Mouse (Mus musculus) neutrophil, adult 59 days (primary cell): ENCODE results near the gene Aoc1. TPM values are rescaled to one million over a fixed set of nuclear protein-coding genes. Genes with fewer than 3 reads are reported as not detected.

Experiments used
- total RNA-seq, 2 experiments: library from RNA; stranded (reverse); gene quantifications; 1 replicate in 1 of 2; 2 replicates in 1 of 2; pipeline ENCODE4 v1.2.4; 2023

Gene Aoc1
- total RNA-seq, result not detected

GRCm38 (mm10) chr6:48872596-48872995, at the start of gene Aoc1:
Gene Aoc1, plus strand, starts transcription at chr6:48872896.

DNA sequence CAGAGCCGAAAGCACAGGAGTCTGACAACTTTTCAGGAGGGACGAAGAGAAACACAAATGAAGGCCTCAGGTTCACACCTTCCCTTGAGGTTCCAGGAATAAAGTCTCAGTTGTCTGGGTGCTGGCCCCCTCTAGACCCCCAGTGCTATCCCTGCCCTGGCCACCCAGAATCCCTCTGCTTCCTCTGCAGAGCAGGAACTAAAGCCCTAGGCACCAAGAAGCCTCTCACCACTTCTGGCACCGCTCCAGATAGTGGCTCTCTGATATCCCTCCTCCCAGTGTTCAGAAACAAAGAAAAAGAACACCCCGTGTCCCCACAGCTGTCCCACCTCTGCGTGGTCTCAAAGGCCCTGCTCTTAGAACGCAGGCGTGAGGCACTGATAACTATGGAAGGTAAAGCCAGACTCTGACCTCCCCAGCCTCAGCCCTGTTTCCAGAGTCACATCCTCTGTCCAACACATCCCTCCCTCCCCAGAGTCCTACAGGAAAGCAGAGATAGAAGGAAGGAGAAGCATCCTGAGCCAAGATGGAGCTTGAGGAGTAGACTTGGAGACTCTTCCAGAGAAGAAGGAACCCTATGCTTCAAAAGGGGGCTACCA, 32.2 kb upstream of the Aoc1 start, which contains the start of gene Tmem176a:
TSS of gene Tmem176a (plus strand) at position 549 of the 599 bp plus-strand sequence.

DNA sequence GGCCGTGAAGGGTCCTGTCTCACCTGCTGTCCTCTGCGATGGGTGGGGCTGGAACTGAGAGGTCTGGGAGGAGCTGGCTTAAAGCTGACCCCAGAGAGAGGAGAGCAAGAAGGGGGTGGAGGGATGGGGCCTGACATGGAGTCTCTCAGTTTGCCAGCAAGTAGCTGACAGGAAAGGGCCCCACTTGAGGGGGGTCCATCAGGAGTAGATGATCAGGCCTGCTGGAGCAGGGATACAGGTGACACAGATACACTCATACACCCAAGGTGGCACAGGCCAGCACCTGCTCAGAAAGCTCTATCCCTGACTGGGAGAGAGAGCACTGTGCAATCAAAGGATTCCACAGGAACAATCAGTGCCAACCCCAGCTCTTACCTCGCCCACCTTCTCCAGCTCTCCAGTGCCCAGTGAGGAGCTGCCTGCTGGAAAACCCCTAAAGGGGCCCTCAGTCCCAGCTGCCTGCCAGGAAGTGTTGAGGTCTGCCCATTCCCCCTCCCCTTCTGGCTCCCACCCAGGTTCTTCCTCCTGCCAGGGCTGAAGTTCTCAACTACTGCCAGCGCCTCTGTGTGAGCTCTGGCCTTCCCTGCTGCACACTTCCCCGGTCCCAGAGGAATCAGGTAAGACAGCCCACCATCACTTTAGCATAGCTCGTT, 31.6 kb upstream of the Aoc1 start, which contains the start of gene Tmem176b:
TSS of gene Tmem176b (minus strand) at position 524 of the 653 bp plus-strand sequence.

DNA sequence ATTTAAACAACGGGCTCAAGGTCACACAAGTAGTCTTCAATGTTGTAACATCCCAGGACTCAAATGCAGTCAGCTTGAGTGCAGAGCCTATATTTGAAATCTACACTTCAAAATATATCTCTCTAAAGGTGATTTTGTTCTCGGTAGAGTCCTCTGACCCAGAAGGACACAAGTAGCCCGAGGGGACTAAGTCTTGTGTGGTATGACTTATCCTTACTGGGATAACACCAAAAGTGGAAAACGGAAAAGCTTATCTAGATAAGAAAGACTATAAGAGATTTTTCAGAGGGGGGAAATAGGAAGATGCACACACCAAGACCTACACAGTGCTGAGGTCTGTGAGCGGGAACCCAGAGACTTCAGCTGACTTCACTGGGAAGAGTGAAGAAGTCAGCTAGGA, 56.9 kb downstream of the Aoc1 start, which contains the start of gene 1600015I10Rik:
TSS of gene 1600015I10Rik (plus strand) at position 301 of the 400 bp plus-strand sequence.

Other genes starting within 250 kb of the Aoc1 start
- under 1 TPM in 1 of 2 experiments, not detected in 1; 0.13 TPM for gene AI854703, start 246.1 kb upstream of the Aoc1 start, total RNA-seq
- under 1 TPM; 0.26 to 0.31 TPM for gene Gimap8, start 225.7 kb upstream of the Aoc1 start, total RNA-seq
- 1 to 10 TPM; 3.6 to 4.9 TPM for gene Gimap9, start 196.8 kb upstream of the Aoc1 start, total RNA-seq
- under 1 TPM; 0.66 to 0.95 TPM for gene Gimap4, start 188.3 kb upstream of the Aoc1 start, total RNA-seq
- gene Gimap6, start 164.7 kb upstream of the Aoc1 start, total RNA-seq, result 1 to 10 TPM; 5.0 to 5.9 TPM
- gene Gm28053, start 154.3 kb upstream of the Aoc1 start, total RNA-seq, result not detected
- under 1 TPM in 1 of 2 experiments, not detected in 1; 0.56 TPM for gene Gimap7, start 154.3 kb upstream of the Aoc1 start, total RNA-seq
- 1 to 10 TPM in 1 of 2 experiments, under 1 TPM in 1; 0.93 to 1.1 TPM for gene Gimap1, start 133.8 kb upstream of the Aoc1 start, total RNA-seq
- gene Gimap5, start 126.7 kb upstream of the Aoc1 start, total RNA-seq, result 1 to 10 TPM; 1.1 to 1.4 TPM
- 1 to 10 TPM in 1 of 2 experiments, under 1 TPM in 1; 0.89 to 1.3 TPM for gene Gimap3, start 102.0 kb upstream of the Aoc1 start, total RNA-seq
- gene Tmem176a, start 32.0 kb upstream of the Aoc1 start, total RNA-seq, result 10 to 100 TPM in 1 of 2 experiments, 1 to 10 TPM in 1; 8.1 to 19.0 TPM
- 10 to 100 TPM; 19.5 to 23.8 TPM for gene Tmem176b, start 31.4 kb upstream of the Aoc1 start, total RNA-seq
- under 1 TPM in 1 of 2 experiments, not detected in 1; 0.13 TPM for gene 1600015I10Rik, start 57.0 kb downstream of the Aoc1 start, total RNA-seq
- gene Doxl2, start 102.1 kb downstream of the Aoc1 start, total RNA-seq, result not detected
- gene Svs1, start 114.0 kb downstream of the Aoc1 start, total RNA-seq, result not detected
- under 1 TPM; 0.42 to 0.84 TPM for gene Gpnmb, start 163.7 kb downstream of the Aoc1 start, total RNA-seq
- gene Malsu1, start 200.9 kb downstream of the Aoc1 start, total RNA-seq, result 10 to 100 TPM; 19.2 to 20.8 TPM